In genomic region chr3:85145568-85145967, GRCm38 (mm10) we compare ENCODE assay signal across 10 mouse cellular contexts.
DNase-seq lines count a peak whose midpoint lies in the region; ATAC-seq lines count a peak whose summit lies in the region.
"Had no signal": no experiment of that assay in that cellular context is flagged by ENCODE, and none has a peak within 500 bp of the region (broad histone marks: within the 10 kb centered on the region; RNA-seq: fewer than 3 reads in every experiment).

No protein-coding gene starts in this region.

- intact Hi-C loops in heart, postnatal 25 days (cut with DNase I): no loop called here

- H3K27ac ChIP-seq in heart, embryonic 10.5 days: no peak overlapping the region
- no peak overlapping the region for H3K27ac ChIP-seq in midbrain, embryonic 10.5 days (replicated peaks)
- no peak overlapping the region for H3K27ac ChIP-seq in midbrain, embryonic 11.5 days (ENCODE audit: low read depth, low read length)
- H3K27ac ChIP-seq in forebrain, embryonic 15.5 days (replicated peaks): no peak overlapping the region

- no peak overlapping the region for H3K4me3 ChIP-seq in heart, embryonic 10.5 days
- H3K4me3 ChIP-seq in midbrain, embryonic 10.5 days: no peak overlapping the region
- no peak overlapping the region for H3K4me3 ChIP-seq in midbrain, embryonic 11.5 days (ENCODE audit: low read depth, low read length)
- H3K4me3 ChIP-seq in forebrain, embryonic 15.5 days: no peak overlapping the region
- H3K4me3 ChIP-seq: erythroblast, embryonic 14.5 days had no signal

- H3K4me2 ChIP-seq in midbrain, embryonic 11.5 days: no peak overlapping the region
- no peak overlapping the region for H3K4me2 ChIP-seq in forebrain, embryonic 15.5 days (replicated peaks)

- peaks cover 6% of the 10 kb centered on the region; the same call in 1 of the 2 replicates for H3K4me1 ChIP-seq in heart, embryonic 10.5 days
- 0 out of 2 replicates have a peak, but pooled peaks cover 6% of the 10 kb centered on the region for H3K4me1 ChIP-seq in midbrain, embryonic 10.5 days
- no peaks in the 10 kb centered on the region for H3K4me1 ChIP-seq in midbrain, embryonic 11.5 days (ENCODE audit: control insufficient read depth, insufficient read depth, low read length)
- H3K4me1 ChIP-seq in forebrain, embryonic 15.5 days: no peaks in the 10 kb centered on the region

- no peak overlapping the region for H3K9ac ChIP-seq in midbrain, embryonic 11.5 days (ENCODE audit: low read length)
- H3K9ac ChIP-seq in forebrain, embryonic 15.5 days (replicated peaks): no peak overlapping the region

- H3K9me3 ChIP-seq in heart, embryonic 10.5 days: no peaks in the 10 kb centered on the region
- H3K9me3 ChIP-seq in midbrain, embryonic 10.5 days (replicated peaks): no peaks in the 10 kb centered on the region
- no peaks in the 10 kb centered on the region for H3K9me3 ChIP-seq in midbrain, embryonic 11.5 days (ENCODE audit: control insufficient read depth, low read length)
- no peaks in the 10 kb centered on the region for H3K9me3 ChIP-seq in forebrain, embryonic 15.5 days

- whole genome bisulfite sequencing in heart, embryonic 10.5 days: 24% methylated on average over 7 of the region's 7 CpGs
- WGBS in midbrain, embryonic 10.5 days: 39% methylated on average over 7 of the region's 7 CpGs
- 39% methylated on average over 7 of the region's 7 CpGs for WGBS in midbrain, embryonic 11.5 days
- WGBS in forebrain, embryonic 15.5 days: 43% methylated on average over 7 of the region's 7 CpGs

- peak; percentile 81 for DNase-seq in heart, embryonic 10.5 days (ENCODE audit: low spot score)
- DNase-seq in heart, postnatal 25 days (ENCODE audit: low spot score): no peak
- DNase-seq in midbrain, embryonic 10.5 days (ENCODE audit: low spot score): peak; percentile 20
- DNase-seq in midbrain, embryonic 11.5 days (ENCODE audit: low spot score, missing footprints): no peak
- peak; percentile 71 for DNase-seq in embryo, embryonic 11 days
- DNase-seq in retina, postnatal 1 day: peak; percentile 67
- DNase-seq in thymus, postnatal 10 days (ENCODE audit: low spot score in 2 of 2): no peak
- DNase-seq: kidney, adult 8-10 months had no signal

- no peaks in the 10 kb centered on the region for H3K27me3 ChIP-seq in heart, embryonic 10.5 days (ENCODE audit: insufficient read depth, poor library complexity, severe bottlenecking)
- H3K27me3 ChIP-seq in midbrain, embryonic 10.5 days (ENCODE audit: low read depth, poor library complexity, severe bottlenecking): no peaks in the 10 kb centered on the region
- no peaks in the 10 kb centered on the region for H3K27me3 ChIP-seq in midbrain, embryonic 11.5 days (ENCODE audit: control insufficient read depth, insufficient read depth, low read length)
- no peaks in the 10 kb centered on the region for H3K27me3 ChIP-seq in forebrain, embryonic 15.5 days

- H3K36me3 ChIP-seq in heart, embryonic 10.5 days: no peaks in the 10 kb centered on the region
- H3K36me3 ChIP-seq in midbrain, embryonic 10.5 days: no peaks in the 10 kb centered on the region
- no peaks in the 10 kb centered on the region for H3K36me3 ChIP-seq in midbrain, embryonic 11.5 days (ENCODE audit: control insufficient read depth, insufficient read depth, low read length)
- H3K36me3 ChIP-seq in forebrain, embryonic 15.5 days: no peaks in the 10 kb centered on the region

- no peak for ATAC-seq in midbrain, embryonic 11.5 days (ENCODE audit: low FRiP score)
- no peak for ATAC-seq in forebrain, embryonic 15.5 days (replicated peaks)

Comparison
In these comparisons a context has a peak if more than half of its experiments do, and no peak if none do; other contexts are left out.
1. DNase-seq: peak in heart, embryonic 10.5 days (single experiment), midbrain, embryonic 10.5 days (single experiment), embryo, embryonic 11 days (single experiment) and retina, postnatal 1 day (single experiment); none in heart, postnatal 25 days (single experiment), midbrain, embryonic 11.5 days (single experiment) and thymus, postnatal 10 days (0 of 2).